Mouse (Mus musculus) forebrain, embryonic 14.5 days (tissue): ENCODE results near the gene Hoxc6. TPM values are rescaled to one million over a fixed set of nuclear protein-coding genes. Genes with fewer than 3 reads are reported as not detected.

Experiments used
- ATAC-seq: fragments of 200-750 bp; cut with Nextera tagmentation; 2 replicates; pipeline ENCODE4 v1.8.0; 2017; ENCODE audit warnings: mild to moderate bottlenecking, moderate library complexity
- DNase-seq: peaks from one replicate; pipeline ENCODE4 v3.0.0-alpha.2; 2015; ENCODE audit warnings: low spot score
- H3K27ac ChIP-seq: fragments of 300-500 bp; sonication (generic); 2 replicates; pipeline ENCODE4 v1.5.1; 2014; ENCODE audit warnings: low read depth, mild to moderate bottlenecking, control low read depth, low read length, moderate library complexity
- H3K27me3 ChIP-seq: fragments of 300-500 bp; sonication (generic); replicated peaks from 2 replicates; pipeline ENCODE4 v1.6.1; 2014; ENCODE audit warnings: low read length, control low read depth, mixed read lengths; ENCODE audit not compliant: control insufficient read depth, insufficient read depth
- H3K36me3 ChIP-seq: fragments of 300-500 bp; sonication (generic); 2 replicates; pipeline ENCODE4 v1.6.1; 2014; ENCODE audit warnings: low read length, control low read depth; ENCODE audit not compliant: control insufficient read depth, insufficient read depth
- H3K4me1 ChIP-seq: fragments of 300-500 bp; sonication (generic); 2 replicates; pipeline ENCODE4 v1.6.1; 2014; ENCODE audit warnings: antibody characterized with exemption, low read length, control low read depth; ENCODE audit not compliant: control insufficient read depth, insufficient read depth
- H3K4me2 ChIP-seq: fragments of 300-500 bp; sonication (generic); 2 replicates; pipeline ENCODE4 v1.6.1; 2014; ENCODE audit warnings: mild to moderate bottlenecking, control low read depth, low read length
- H3K4me3 ChIP-seq: fragments of 300-500 bp; sonication (generic); 2 replicates; pipeline ENCODE4 v1.5.1; 2014; ENCODE audit warnings: low read depth, low read length, control low read depth
- H3K9ac ChIP-seq: fragments of 300-500 bp; sonication (generic); 2 replicates; pipeline ENCODE4 v1.6.1; 2014; ENCODE audit warnings: mild to moderate bottlenecking, low read length, control low read depth, moderate library complexity
- H3K9me3 ChIP-seq: fragments of 300-500 bp; sonication (generic); replicated peaks from 2 replicates; pipeline ENCODE4 v1.6.1; 2016; ENCODE audit warnings: low read length, control low read depth, mixed read lengths; ENCODE audit not compliant: control insufficient read depth
- WGBS: fragments of 180-500 bp; shearing (Covaris S2); extraction: QIAGEN DNeasy Blood & Tissue Kit; methylation state at CpG from one replicate; pipeline ENCODE4 v1.1.7; 2014; 5-methylcytosine and 5-hydroxymethylcytosine counted together
- polyA plus RNA-seq: library from polyadenylated mRNA; unstranded; fragments of >200 nt; fragmentation: Nextera tagmentation; extraction: Ambion mirVana; gene quantifications from 2 replicates; pipeline ENCODE4 v1.2.1, GENCODE M21; 2014

Hoxc6 gene
- polyA plus RNA-seq, 1 experiment from 2014 or later = not detected

GRCm38 (mm10) chr15:103037579-103037978, 39.5 kb downstream of the Hoxc6 start:
- H3K4me3 ChIP-seq = no peak overlapping the region
- no peaks in the 10 kb centered on the region for H3K9me3 ChIP-seq
- WGBS = 14% methylated on average over 1 of the region's 1 CpGs
- no peak overlapping the region for H3K9ac ChIP-seq
- no peak overlapping the region for H3K27ac ChIP-seq
- no peak for ATAC-seq
- no peak for DNase-seq
- H3K36me3 ChIP-seq = no peaks in the 10 kb centered on the region
- H3K27me3 ChIP-seq = peaks cover 97% of the 10 kb centered on the region
- no peak overlapping the region for H3K4me2 ChIP-seq
- H3K4me1 ChIP-seq = no peaks in the 10 kb centered on the region

- WGBS = 3% methylated on average over 10 of the region's 10 CpGs
- Histone ChIP-seq H3K9ac (no peak overlapping the region), H3K4me3 (no peak overlapping the region), H3K4me1 (no peaks in the 10 kb centered on the region), H3K27ac (no peak overlapping the region), H3K36me3 (no peaks in the 10 kb centered on the region), H3K9me3 (no peaks in the 10 kb centered on the region), H3K4me2 (no peak overlapping the region), H3K27me3 (peaks cover 99% of the 10 kb centered on the region)
- ATAC-seq = no peak
- no peak for DNase-seq
Measured at GRCm38 (mm10) chr15:103038701-103039480, 40.8 kb downstream of the Hoxc6 start.

GRCm38 (mm10) chr15:103039609-103040008, 41.6 kb downstream of the Hoxc6 start:
- Histone ChIP-seq H3K27ac (no peak overlapping the region), H3K9me3 (no peaks in the 10 kb centered on the region), H3K27me3 (peaks cover 99% of the 10 kb centered on the region), H3K4me1 (no peaks in the 10 kb centered on the region), H3K4me2 (no peak overlapping the region), H3K36me3 (no peaks in the 10 kb centered on the region), H3K4me3 (no peak overlapping the region), H3K9ac (no peak overlapping the region)
- no peak for ATAC-seq
- 3% methylated on average over 3 of the region's 3 CpGs for WGBS
- no peak for DNase-seq

DNA sequence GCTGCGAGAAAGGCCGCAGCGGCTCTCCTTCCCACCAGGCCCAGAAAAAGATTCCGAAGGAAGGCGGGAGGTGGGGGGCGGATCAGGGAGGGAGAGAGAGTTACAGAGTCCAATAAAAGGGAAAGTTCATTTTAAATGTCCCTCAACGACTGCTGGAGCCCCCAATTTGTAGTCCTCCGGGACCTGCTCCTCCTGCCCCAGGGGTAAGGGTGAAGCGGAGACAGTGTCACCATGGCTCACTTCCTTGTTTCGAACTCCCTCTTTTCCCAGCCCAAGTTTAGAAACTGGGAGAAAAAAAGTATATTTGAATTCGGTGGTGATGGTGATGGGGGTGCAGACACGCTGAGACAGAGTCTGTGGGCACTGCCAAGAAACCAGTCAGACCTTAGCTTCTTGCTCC, 42.5 kb downstream of the Hoxc6 start:
- H3K4me2 ChIP-seq = no peak overlapping the region
- H3K9me3 ChIP-seq = no peaks in the 10 kb centered on the region
- peaks cover 100% of the 10 kb centered on the region for H3K27me3 ChIP-seq
- ATAC-seq = no peak
- H3K36me3 ChIP-seq = no peaks in the 10 kb centered on the region
- 1% methylated on average over 12 of the region's 12 CpGs for WGBS
- no peak for DNase-seq
- H3K9ac ChIP-seq = no peak overlapping the region
- no peak overlapping the region for H3K27ac ChIP-seq
- H3K4me1 ChIP-seq = no peaks in the 10 kb centered on the region
- no peak overlapping the region for H3K4me3 ChIP-seq

GRCm38 (mm10) chr15:103041613-103042012, 43.6 kb downstream of the Hoxc6 start:
- WGBS = 8% methylated on average over 5 of the region's 5 CpGs
- no peaks in the 10 kb centered on the region for H3K9me3 ChIP-seq
- no peak overlapping the region for H3K9ac ChIP-seq
- ATAC-seq = no peak
- H3K4me3 ChIP-seq = no peak overlapping the region
- peaks cover 97% of the 10 kb centered on the region for H3K27me3 ChIP-seq
- DNase-seq = no peak
- no peaks in the 10 kb centered on the region for H3K36me3 ChIP-seq
- no peak overlapping the region for H3K4me2 ChIP-seq
- H3K4me1 ChIP-seq = no peaks in the 10 kb centered on the region
- H3K27ac ChIP-seq = no peak overlapping the region

DNA sequence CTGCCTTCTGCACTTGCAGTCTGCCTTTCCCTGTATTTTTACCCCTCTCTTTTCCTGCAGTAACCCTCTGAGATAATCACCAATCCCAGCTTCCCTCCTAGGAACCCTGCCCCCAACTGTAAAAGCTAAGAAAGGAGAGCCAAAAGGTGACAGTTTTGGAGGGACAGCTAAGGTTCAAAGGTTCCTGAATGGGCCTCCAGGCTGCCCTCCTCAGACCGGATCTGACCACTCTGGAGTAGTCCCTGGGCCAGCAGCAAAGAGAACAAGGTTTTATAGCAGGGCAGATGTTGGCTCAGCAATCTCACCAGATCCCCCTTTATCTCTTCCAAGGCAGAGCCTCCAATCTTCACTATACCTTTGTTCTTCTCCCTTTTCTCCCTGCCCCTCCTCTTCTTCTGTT, 44.2 kb downstream of the Hoxc6 start:
- Histone ChIP-seq H3K27me3 (peaks cover 95% of the 10 kb centered on the region), H3K9me3 (no peaks in the 10 kb centered on the region), H3K4me1 (no peaks in the 10 kb centered on the region), H3K27ac (no peak overlapping the region), H3K36me3 (no peaks in the 10 kb centered on the region), H3K9ac (no peak overlapping the region), H3K4me2 (no peak overlapping the region), H3K4me3 (no peak overlapping the region)
- 0% methylated on average over 1 of the region's 1 CpGs for WGBS
- ATAC-seq (no peak), DNase-seq (no peak)

DNA sequence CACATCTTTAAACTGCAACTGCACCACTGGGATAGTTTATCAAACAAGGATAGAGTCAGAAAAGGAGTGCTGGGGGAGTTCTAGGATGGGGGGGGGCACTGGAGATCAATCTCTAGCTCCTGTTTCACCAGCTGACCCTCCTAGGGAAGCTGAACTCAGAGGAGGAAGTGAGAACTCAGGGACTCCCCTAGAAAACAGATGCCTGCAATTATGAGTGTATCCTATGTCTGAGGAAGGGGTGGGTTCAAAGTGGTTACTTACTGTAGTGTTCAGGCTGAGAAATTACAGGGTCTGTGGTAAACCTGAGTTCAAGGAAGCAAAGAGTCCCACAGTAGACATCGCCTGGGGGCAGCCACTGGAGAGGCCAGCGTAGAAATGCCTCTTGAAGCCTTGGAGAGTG, 53.6 kb downstream of the Hoxc6 start:
- no peak overlapping the region for H3K4me3 ChIP-seq
- H3K36me3 ChIP-seq = no peaks in the 10 kb centered on the region
- ATAC-seq (no peak), DNase-seq (no peak)
- H3K4me2 ChIP-seq = no peak overlapping the region
- WGBS = 70% methylated on average over 2 of the region's 2 CpGs
- H3K27me3 ChIP-seq = peaks cover 86% of the 10 kb centered on the region
- H3K9me3 ChIP-seq = no peaks in the 10 kb centered on the region
- H3K9ac ChIP-seq = no peak overlapping the region
- H3K27ac ChIP-seq = no peak overlapping the region
- H3K4me1 ChIP-seq = no peaks in the 10 kb centered on the region

DNA sequence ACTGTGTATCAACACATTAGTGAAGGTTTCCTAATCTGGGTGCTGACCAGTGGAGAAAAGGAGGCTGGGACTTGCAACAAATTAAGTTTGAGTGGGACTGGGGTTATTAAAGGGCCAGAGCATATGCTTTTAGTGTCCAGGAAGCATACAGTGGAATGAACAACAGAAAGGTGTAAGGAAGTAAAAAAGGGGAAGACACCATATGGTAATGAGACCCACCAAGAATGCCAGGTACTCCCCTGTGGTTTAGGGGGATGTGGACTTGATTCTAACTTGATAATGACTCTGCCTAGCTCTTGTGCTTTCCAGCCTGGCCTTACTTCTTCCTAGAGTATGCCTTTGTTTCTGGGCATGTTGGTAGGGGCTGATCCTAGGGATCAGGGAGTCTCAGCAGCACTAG, 55.2 kb downstream of the Hoxc6 start:
- H3K4me3 ChIP-seq = no peak overlapping the region
- no peaks in the 10 kb centered on the region for H3K36me3 ChIP-seq
- H3K27ac ChIP-seq = no peak overlapping the region
- ATAC-seq (no peak), DNase-seq (no peak)
- peaks cover 86% of the 10 kb centered on the region for H3K27me3 ChIP-seq
- H3K4me1 ChIP-seq = no peaks in the 10 kb centered on the region
- no peak overlapping the region for H3K9ac ChIP-seq
- no peak overlapping the region for H3K4me2 ChIP-seq
- no peaks in the 10 kb centered on the region for H3K9me3 ChIP-seq

- no peaks in the 10 kb centered on the region for H3K36me3 ChIP-seq
Measured at GRCm38 (mm10) chr15:103056396-103056795, 58.3 kb downstream of the Hoxc6 start.

More at GRCm38 (mm10) chr15:103056396-103056795, 58.3 kb downstream of the Hoxc6 start:
- H3K4me3 ChIP-seq = no peak overlapping the region
- DNase-seq (no peak), ATAC-seq (no peak)
- no peaks in the 10 kb centered on the region for H3K9me3 ChIP-seq
- peaks cover 90% of the 10 kb centered on the region for H3K27me3 ChIP-seq
- H3K4me2 ChIP-seq = no peak overlapping the region
- H3K4me1 ChIP-seq = no peaks in the 10 kb centered on the region
- H3K9ac ChIP-seq = no peak overlapping the region
- 27% methylated on average over 2 of the region's 2 CpGs for WGBS
- no peak overlapping the region for H3K27ac ChIP-seq
